Mouse (Mus musculus) liver, adult 2 months (tissue): ENCODE data around the gene Ldah.

Experiments used
- CTCF ChIP-seq: fragments of 200-500 bp; IDR thresholded peaks from 2 replicates; pipeline ENCODE4 v1.5.1; 2011; ENCODE audit warnings: low read depth, low read length, control low read depth
- POLR2A ChIP-seq: fragments of 200-500 bp; IDR thresholded peaks from 2 replicates; pipeline ENCODE4 v1.6.1; 2011; ENCODE audit warnings: low read length, control low read depth; ENCODE audit not compliant: insufficient read depth; ENCODE audit errors: extremely low read depth

DNA sequence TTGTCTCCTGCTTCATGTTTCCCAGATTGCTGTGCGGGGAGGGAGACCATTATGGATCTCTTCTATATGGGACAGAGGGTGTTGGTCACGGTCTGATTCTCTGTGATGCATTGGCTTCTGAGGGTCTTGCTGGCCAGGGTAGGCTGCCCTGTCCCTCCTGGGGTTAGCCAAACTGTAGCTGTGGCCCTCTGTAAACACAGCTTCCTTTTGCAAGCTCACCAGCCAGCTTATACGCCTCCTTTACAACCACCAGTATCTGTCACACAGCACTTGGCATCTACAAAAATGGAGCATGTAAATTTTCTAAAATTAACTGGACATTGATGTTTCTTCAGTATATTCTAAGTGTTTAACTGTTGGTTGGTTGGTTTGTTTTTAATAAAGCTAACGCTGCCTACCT lies 67.5 kb downstream of the Ldah start:
- no peak for TF ChIP-seq CTCF
- TF ChIP-seq POLR2A, result no peak
